Mouse (Mus musculus) G1E-ER4 (cell line): Measurements from ENCODE around the gene Jsrp1. TPM values are rescaled to one million over a fixed set of nuclear protein-coding genes. Genes with fewer than 3 reads are reported as not detected.

Experiments used
- GATA1 ChIP-seq: IDR thresholded peaks from one replicate; pipeline ENCODE4 v1.8.0; 2012; ENCODE audit warnings: low read length, inconsistent platforms
- polyA plus RNA-seq: library from polyadenylated mRNA; stranded (reverse); fragments of >175 nt; gene quantifications from 2 replicates; pipeline ENCODE4 v1.2.3, GENCODE M21; 2012

Jsrp1 gene
- polyA plus RNA-seq, 1 experiment: 0.11 TPM

GRCm38 (mm10) chr10:80760596-80761524 lies 52.4 kb downstream of the Jsrp1 start:
- TF ChIP-seq GATA1: no peak

GRCm38 (mm10) chr10:80758651-80759050 lies 54.6 kb downstream of the Jsrp1 start:
- no peak for TF ChIP-seq GATA1

Other genes with a start within 250 kb of the Jsrp1 start
- 107 and 125 TPM in 2 replicates for gene Klf16, start 236.2 kb downstream of the Jsrp1 start, polyA plus RNA-seq
- 591 and 822 TPM in 2 replicates for gene Abhd17a, start 223.2 kb downstream of the Jsrp1 start, polyA plus RNA-seq
- gene Scamp4, start 210.6 kb downstream of the Jsrp1 start, polyA plus RNA-seq: 68.3 and 79.9 TPM in 2 replicates
- gene Adat3, start 210.6 kb downstream of the Jsrp1 start, polyA plus RNA-seq: 24.6 and 31.6 TPM in 2 replicates
- 2.0 and 3.1 TPM in 2 replicates for gene Gm49322, start 207.5 kb downstream of the Jsrp1 start, polyA plus RNA-seq
- gene Csnk1g2, start 190.7 kb downstream of the Jsrp1 start, polyA plus RNA-seq: 480 and 522 TPM in 2 replicates
- gene Btbd2, start 156.4 kb downstream of the Jsrp1 start, polyA plus RNA-seq: 103 and 127 TPM in 2 replicates
- 410 and 459 TPM in 2 replicates for gene Mknk2, start 135.4 kb downstream of the Jsrp1 start, polyA plus RNA-seq
- gene Mob3a, start 111.5 kb downstream of the Jsrp1 start, polyA plus RNA-seq: 30.7 and 34.7 TPM in 2 replicates
- 8.3 and 10.8 TPM in 2 replicates for gene Izumo4, start 111.3 kb downstream of the Jsrp1 start, polyA plus RNA-seq
- gene Ap3d1, start 71.2 kb downstream of the Jsrp1 start, polyA plus RNA-seq: 37.8 and 38.4 TPM in 2 replicates
- gene Dot1l, start 58.3 kb downstream of the Jsrp1 start, polyA plus RNA-seq: 127 and 130 TPM in 2 replicates
- gene Sf3a2, start 15.3 kb downstream of the Jsrp1 start, polyA plus RNA-seq: 777 and 944 TPM in 2 replicates
- gene Plekhj1, start 14.9 kb downstream of the Jsrp1 start, polyA plus RNA-seq: 234 and 304 TPM in 2 replicates
- gene Amh, start 8.3 kb downstream of the Jsrp1 start, polyA plus RNA-seq: 2.3 TPM in 2 replicates
- 1,739 and 1,884 TPM in 2 replicates for gene Oaz1, start 13.2 kb upstream of the Jsrp1 start, polyA plus RNA-seq
- gene Lingo3, start 30.5 kb upstream of the Jsrp1 start, polyA plus RNA-seq: not detected in 2 replicates
- 360 and 413 TPM in 2 replicates for gene Lsm7, start 41.7 kb upstream of the Jsrp1 start, polyA plus RNA-seq
- gene Sppl2b, start 41.8 kb upstream of the Jsrp1 start, polyA plus RNA-seq: 125 and 130 TPM in 2 replicates
- 0.02 and 0.04 TPM in 2 replicates for gene Tmprss9, start 58.4 kb upstream of the Jsrp1 start, polyA plus RNA-seq
- 399 and 510 TPM in 2 replicates for gene Timm13, start 87.5 kb upstream of the Jsrp1 start, polyA plus RNA-seq
- not detected in 2 replicates for gene Lmnb2, start 104.7 kb upstream of the Jsrp1 start, polyA plus RNA-seq
- gene Gadd45b, start 116.6 kb upstream of the Jsrp1 start, polyA plus RNA-seq: 0.55 and 1.3 TPM in 2 replicates
- 0.43 and 0.56 TPM in 2 replicates for gene Gng7, start 201.4 kb upstream of the Jsrp1 start, polyA plus RNA-seq
- not detected in 2 replicates for gene Diras1, start 212.2 kb upstream of the Jsrp1 start, polyA plus RNA-seq
- gene Slc39a3, start 223.9 kb upstream of the Jsrp1 start, polyA plus RNA-seq: 11.6 and 12.0 TPM in 2 replicates
- 175 and 216 TPM in 2 replicates for gene Sgta, start 246.7 kb upstream of the Jsrp1 start, polyA plus RNA-seq